Mouse (Mus musculus) liver, postnatal 0 days (tissue): ENCODE measurements at regions not wholly inside any gene's neighbourhood (a gene's known extent, or its start where the extent isn't known, plus 50 kb on each side); places are given as distances from the start of the nearest gene placed in this dataset.

ENCODE experiments used
- ATAC-seq: fragments of 200-750 bp; cut with Nextera tagmentation; 2 replicates; pipeline ENCODE4 v1.8.0; 2017; ENCODE audit warnings: mild to moderate bottlenecking, moderate library complexity
- DNase-seq: peaks from one replicate; pipeline ENCODE4 v3.0.0-alpha.2; 2016
- H3K27ac ChIP-seq: fragments of 300-500 bp; sonication (generic); 2 replicates; pipeline ENCODE4 v1.5.1; 2014; ENCODE audit warnings: antibody characterized with exemption, moderate library complexity, mild to moderate bottlenecking, low read depth
- H3K27me3 ChIP-seq: fragments of 300-500 bp; sonication (generic); 2 replicates; pipeline ENCODE4 v1.6.1; 2014; ENCODE audit warnings: low read length, control low read depth, mixed read lengths; ENCODE audit not compliant: insufficient read depth
- H3K36me3 ChIP-seq: fragments of 300-500 bp; sonication (generic); replicated peaks from 2 replicates; pipeline ENCODE4 v1.6.1; 2014; ENCODE audit warnings: mild to moderate bottlenecking, control low read depth, low read length, moderate library complexity, mixed read lengths; ENCODE audit not compliant: insufficient read depth
- H3K4me1 ChIP-seq: fragments of 300-500 bp; sonication (generic); 2 replicates; pipeline ENCODE4 v1.6.1; 2014; ENCODE audit warnings: antibody characterized with exemption, mild to moderate bottlenecking, control low read depth; ENCODE audit not compliant: insufficient read depth
- H3K4me2 ChIP-seq: fragments of 300-500 bp; sonication (generic); 2 replicates; pipeline ENCODE4 v1.6.1; 2014; ENCODE audit warnings: low read depth, mild to moderate bottlenecking, low read length, moderate library complexity, mixed read lengths
- H3K4me3 ChIP-seq: fragments of 300-500 bp; sonication (generic); 2 replicates; pipeline ENCODE4 v1.5.1; 2014; ENCODE audit warnings: low read depth, low read length
- H3K9ac ChIP-seq: fragments of 300-500 bp; sonication (generic); replicated peaks from 2 replicates; pipeline ENCODE4 v1.6.1; 2014; ENCODE audit warnings: mild to moderate bottlenecking, moderate library complexity
- H3K9me3 ChIP-seq: fragments of 300-500 bp; sonication (generic); 2 replicates; pipeline ENCODE4 v1.6.1; 2016; ENCODE audit warnings: mild to moderate bottlenecking, control low read depth, low read length, mixed read lengths
- CTCF ChIP-seq: sonication (generic); IDR thresholded peaks from 2 replicates; pipeline ENCODE4 v1.5.1; 2016; ENCODE audit warnings: antibody characterized with exemption, low read depth
- EP300 ChIP-seq: IDR thresholded peaks from 2 replicates; pipeline ENCODE4 v1.6.1; 2016; ENCODE audit warnings: antibody characterized with exemption, low read depth, mild to moderate bottlenecking
- WGBS: fragments of 180-500 bp; shearing (Covaris S2); extraction: QIAGEN DNeasy Blood & Tissue Kit; methylation state at CpG from one replicate; pipeline ENCODE4 v1.1.7; 2014; ENCODE audit not compliant: insufficient replicate concordance; 5-methylcytosine and 5-hydroxymethylcytosine counted together

DNA sequence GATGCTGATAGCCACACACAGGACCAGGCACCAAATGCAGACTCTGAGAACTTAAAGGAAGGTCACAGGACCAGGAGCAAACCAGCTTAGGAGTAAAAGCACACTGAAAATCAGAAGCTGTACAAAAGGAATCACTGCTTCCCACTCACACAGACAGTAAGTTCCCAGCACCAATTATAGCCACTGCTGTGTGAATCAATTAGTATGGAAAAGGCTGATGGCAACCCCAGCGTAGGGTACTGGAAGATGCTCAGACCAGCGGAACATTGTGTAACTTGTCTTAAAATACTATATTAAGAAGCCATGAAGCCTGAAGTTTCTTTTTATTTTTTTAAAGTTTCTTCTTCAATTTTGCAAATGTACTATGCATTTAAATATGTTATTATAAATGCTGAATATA is 115.8 kb downstream of the Lnpk start:
- TF ChIP-seq EP300 = no peak
- no peak for TF ChIP-seq CTCF
- 90% methylated on average over 2 of the region's 2 CpGs for WGBS
- Histone ChIP-seq H3K27ac (no peak overlapping the region), H3K4me1 (no peaks in the 10 kb centered on the region), H3K9ac (no peak overlapping the region), H3K9me3 (no peaks in the 10 kb centered on the region), H3K36me3 (no peaks in the 10 kb centered on the region), H3K4me3 (no peak overlapping the region), H3K4me2 (no peak overlapping the region), H3K27me3 (no peaks in the 10 kb centered on the region)
- DNase-seq (no peak), ATAC-seq (no peak)

- Histone ChIP-seq H3K27me3 (no peaks in the 10 kb centered on the region), H3K4me1 (no peaks in the 10 kb centered on the region), H3K9ac (no peak overlapping the region), H3K4me3 (no peak overlapping the region), H3K36me3 (no peaks in the 10 kb centered on the region), H3K4me2 (no peak overlapping the region), H3K27ac (no peak overlapping the region), H3K9me3 (no peaks in the 10 kb centered on the region)
- DNase-seq (no peak), ATAC-seq (no peak)
- TF ChIP-seq CTCF (no peak), EP300 (no peak)
- 61% methylated on average over 11 of the region's 11 CpGs for WGBS
Measured at GRCm38 (mm10) chr2:74461211-74461844, 117.9 kb downstream of the Lnpk start.

DNA sequence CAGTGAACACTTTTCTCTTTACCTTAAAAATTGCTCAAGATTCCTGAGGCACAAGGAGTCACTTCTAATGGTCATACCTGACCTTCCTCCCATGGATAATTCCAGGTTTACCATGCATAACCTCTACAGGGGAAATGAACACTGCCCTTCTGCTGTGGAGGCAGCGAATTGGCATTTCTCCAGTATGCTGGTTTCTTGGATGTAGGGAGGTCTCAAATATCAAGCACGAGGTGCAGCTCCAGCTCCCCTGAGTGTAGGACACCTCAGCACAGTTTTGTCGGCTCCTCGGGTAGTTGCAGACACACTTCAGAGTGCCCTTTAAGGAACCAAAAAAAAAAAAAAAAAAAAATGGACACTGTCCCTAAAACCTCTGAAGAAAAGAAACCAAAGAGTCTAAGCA is 124.8 kb downstream of the Lnpk start:
- 81% methylated on average over 4 of the region's 4 CpGs for WGBS
- no peaks in the 10 kb centered on the region for H3K4me1 ChIP-seq
- H3K4me3 ChIP-seq = no peak overlapping the region
- ATAC-seq (no peak), DNase-seq (no peak)
- no peak overlapping the region for H3K27ac ChIP-seq
- H3K9ac ChIP-seq = no peak overlapping the region
- H3K9me3 ChIP-seq = no peaks in the 10 kb centered on the region
- TF ChIP-seq CTCF (no peak), EP300 (no peak)
- H3K27me3 ChIP-seq = no peaks in the 10 kb centered on the region
- no peak overlapping the region for H3K4me2 ChIP-seq
- H3K36me3 ChIP-seq = no peaks in the 10 kb centered on the region

GRCm38 (mm10) chr2:74452679-74453078 is 126.6 kb downstream of the Lnpk start:
- TF ChIP-seq CTCF (no peak), EP300 (no peak)
- no peak overlapping the region for H3K4me2 ChIP-seq
- DNase-seq (no peak), ATAC-seq (no peak)
- H3K4me3 ChIP-seq = no peak overlapping the region
- H3K9ac ChIP-seq = no peak overlapping the region
- WGBS = 88% methylated on average over 1 of the region's 1 CpGs
- no peaks in the 10 kb centered on the region for H3K36me3 ChIP-seq
- no peak overlapping the region for H3K27ac ChIP-seq
- no peaks in the 10 kb centered on the region for H3K27me3 ChIP-seq
- no peaks in the 10 kb centered on the region for H3K4me1 ChIP-seq
- H3K9me3 ChIP-seq = no peaks in the 10 kb centered on the region

DNA sequence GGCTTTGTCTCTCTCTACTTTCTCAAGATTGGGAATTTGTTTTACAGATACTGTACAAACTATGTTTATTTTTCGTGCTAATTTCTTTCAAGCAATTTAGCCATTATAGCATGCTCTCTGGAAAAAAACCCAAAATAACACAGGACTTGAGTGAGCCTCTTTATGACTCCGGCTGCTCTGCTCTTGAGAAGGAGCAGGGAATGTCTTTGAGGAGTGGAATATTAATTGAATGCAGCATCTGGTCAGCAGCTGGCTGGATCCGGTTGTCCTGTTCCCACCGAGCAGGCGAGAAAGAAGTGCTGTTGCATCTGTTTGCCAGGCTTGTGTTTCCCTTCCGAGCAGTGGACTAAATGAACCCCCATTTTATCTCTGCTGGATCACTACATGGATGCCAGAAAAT is 127.7 kb downstream of the Lnpk start:
- Histone ChIP-seq H3K27ac (no peak overlapping the region), H3K27me3 (no peaks in the 10 kb centered on the region), H3K4me2 (no peak overlapping the region), H3K4me3 (no peak overlapping the region), H3K9me3 (no peaks in the 10 kb centered on the region), H3K36me3 (no peaks in the 10 kb centered on the region), H3K9ac (no peak overlapping the region), H3K4me1 (no peaks in the 10 kb centered on the region)
- TF ChIP-seq EP300 (no peak), CTCF (no peak)
- WGBS = 63% methylated on average over 6 of the region's 6 CpGs
- DNase-seq (no peak), ATAC-seq (no peak)

DNA sequence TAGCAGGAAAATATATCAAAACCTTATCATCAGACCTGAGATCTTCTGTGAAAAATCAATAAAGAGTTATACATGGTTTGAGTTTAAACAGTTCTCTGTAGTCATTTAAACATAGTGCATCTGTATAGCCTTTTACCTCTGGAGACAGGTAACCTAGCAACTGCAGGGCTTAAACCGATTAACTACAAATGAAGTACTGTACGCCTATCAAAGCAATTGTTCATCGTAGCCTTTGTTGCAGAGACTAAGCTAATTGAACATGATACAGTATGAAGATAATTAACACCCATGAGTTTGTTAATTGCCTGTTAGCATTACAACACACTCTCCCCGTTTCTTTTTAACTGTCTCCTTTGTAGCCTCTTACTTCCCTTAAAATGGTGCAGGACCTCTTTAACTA is 128.2 kb downstream of the Lnpk start:
- WGBS = 69% methylated on average over 4 of the region's 4 CpGs
- no peak overlapping the region for H3K4me3 ChIP-seq
- no peaks in the 10 kb centered on the region for H3K4me1 ChIP-seq
- no peaks in the 10 kb centered on the region for H3K36me3 ChIP-seq
- ATAC-seq (no peak), DNase-seq (no peak)
- no peak for TF ChIP-seq EP300
- no peak for TF ChIP-seq CTCF
- H3K27me3 ChIP-seq = no peaks in the 10 kb centered on the region
- H3K4me2 ChIP-seq = no peak overlapping the region
- no peak overlapping the region for H3K27ac ChIP-seq
- no peak overlapping the region for H3K9ac ChIP-seq
- no peaks in the 10 kb centered on the region for H3K9me3 ChIP-seq

GRCm38 (mm10) chr2:74450064-74450765 is 129.0 kb downstream of the Lnpk start:
- Histone ChIP-seq H3K36me3 (no peaks in the 10 kb centered on the region), H3K9me3 (no peaks in the 10 kb centered on the region), H3K4me2 (no peak overlapping the region), H3K4me1 (no peaks in the 10 kb centered on the region), H3K27me3 (no peaks in the 10 kb centered on the region), H3K9ac (no peak overlapping the region), H3K27ac (no peak overlapping the region), H3K4me3 (no peak overlapping the region)
- no peak for TF ChIP-seq CTCF
- TF ChIP-seq EP300 = no peak
- WGBS = 67% methylated on average over 11 of the region's 11 CpGs
- ATAC-seq (no peak), DNase-seq (no peak)
